Mouse (Mus musculus) mesoderm, embryonic 11.5 days (tissue): ENCODE data around the gene Cx3cr1.
"Not testable (repeated sequence)": the region's sequence is repeated elsewhere in the genome, so short reads cannot be mapped to it uniquely, and the experiment has no call there.

Experiments used
- DNase-seq: peaks from one replicate; pipeline ENCODE4 v3.0.0-alpha.2; 2012; ENCODE audit warnings: low read depth, low spot score

Cx3cr1 gene

GRCm38 (mm10) chr9:120027401-120028151 is 42.1 kb downstream of the Cx3cr1 start:
- DNase-seq: peak; percentile 77

DNA sequence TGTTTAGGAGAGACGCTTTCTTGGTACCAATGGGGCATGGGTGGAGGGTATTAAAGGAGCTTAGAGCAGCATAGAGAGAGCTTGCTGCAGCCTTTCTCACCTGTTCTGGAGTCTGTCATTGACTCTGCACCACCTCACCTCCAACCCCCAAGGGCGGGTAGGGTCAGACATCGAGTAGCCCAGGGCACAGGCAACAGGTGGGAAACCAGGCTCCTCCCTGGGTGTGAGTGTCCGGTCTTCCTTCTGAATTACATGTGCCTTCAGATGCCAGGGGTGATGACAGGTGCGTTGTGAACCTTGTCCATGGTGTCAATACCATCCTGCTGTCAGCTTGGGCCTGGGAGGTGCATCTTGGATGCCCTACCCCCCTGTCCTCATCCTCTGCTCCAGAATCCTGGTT is 45.1 kb downstream of the Cx3cr1 start:
- no peak for DNase-seq

DNA sequence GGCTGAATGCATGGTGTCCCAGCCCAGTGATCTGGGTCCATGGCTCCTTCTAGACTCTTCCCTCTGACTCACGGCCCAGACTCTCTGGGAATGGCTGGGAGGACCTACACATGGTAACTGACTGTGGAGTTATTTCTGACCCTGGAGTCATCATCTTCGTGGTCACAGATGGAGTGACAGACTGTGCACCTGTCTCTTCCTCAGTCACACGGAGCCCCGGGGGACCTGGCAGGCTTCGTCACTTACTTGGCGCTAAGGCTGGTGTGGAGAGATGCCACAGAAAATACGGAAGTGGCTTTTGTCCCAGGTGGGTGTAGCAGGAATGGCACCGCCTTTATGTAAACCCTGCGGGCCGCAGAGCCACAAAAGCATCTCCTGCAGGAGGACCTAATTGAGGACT is 45.5 kb downstream of the Cx3cr1 start:
- DNase-seq: no peak

GRCm38 (mm10) chr9:120023086-120023811 is 46.4 kb downstream of the Cx3cr1 start, which contains the start of gene Xirp1:
Gene Xirp1, minus strand, starts transcription at chr9:120023598.
- no peak for DNase-seq

- DNase-seq: no peak
Measured at GRCm38 (mm10) chr9:120021164-120021563, 48.5 kb downstream of the Cx3cr1 start.

- DNase-seq: peak; percentile 76
Measured at GRCm38 (mm10) chr9:120020285-120020890, 49.3 kb downstream of the Cx3cr1 start.

DNA sequence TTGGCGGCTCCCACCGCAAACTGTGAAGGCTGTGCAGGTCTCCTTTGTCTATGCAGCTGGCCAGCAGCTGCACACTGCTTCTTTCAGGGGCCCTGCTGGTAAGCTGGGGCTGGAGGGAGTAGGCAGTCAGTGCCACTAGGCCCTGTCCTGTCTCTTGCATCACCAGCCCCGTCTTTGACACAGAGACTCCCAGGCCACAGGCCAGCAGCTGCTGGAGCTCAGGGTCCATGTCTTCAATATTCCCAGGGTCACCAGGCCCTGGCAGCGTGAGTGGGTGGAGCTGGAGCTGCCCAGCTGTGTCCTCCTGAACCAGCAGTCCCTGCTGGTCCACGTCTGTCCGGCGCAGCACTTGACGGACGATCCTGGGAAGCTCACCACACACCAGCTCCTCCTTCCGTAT is 52.7 kb downstream of the Cx3cr1 start:
- no peak for DNase-seq

- DNase-seq: no peak
Measured at GRCm38 (mm10) chr9:120014828-120015227, 54.9 kb downstream of the Cx3cr1 start.

DNA sequence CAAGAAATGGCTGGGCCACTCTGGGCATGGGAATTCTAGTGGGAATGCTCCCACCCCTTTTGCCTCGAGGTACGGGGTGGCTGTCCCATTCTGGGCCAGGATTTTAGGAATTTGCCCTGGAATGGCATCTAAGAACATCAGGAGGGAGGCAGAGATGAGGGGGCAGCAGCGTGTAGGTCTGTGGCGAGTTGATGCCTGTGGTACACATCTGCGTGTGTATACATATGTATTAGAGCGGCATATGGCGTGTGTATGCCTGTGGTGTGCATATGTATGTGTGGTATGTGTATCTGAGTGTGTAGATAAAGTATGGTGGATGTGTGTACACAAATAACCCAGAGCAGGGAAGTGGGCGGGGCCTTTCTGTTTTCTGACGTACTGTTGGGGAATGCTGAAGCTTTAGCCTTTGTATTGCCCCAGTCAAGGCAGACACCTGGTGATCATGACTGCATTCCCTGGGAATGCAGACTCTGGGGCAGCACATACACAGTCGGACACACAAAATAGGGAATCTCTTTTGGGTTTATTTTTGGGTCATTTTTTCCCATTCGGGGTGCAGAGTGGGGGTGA is 56.3 kb downstream of the Cx3cr1 start:
- no peak for DNase-seq

DNA sequence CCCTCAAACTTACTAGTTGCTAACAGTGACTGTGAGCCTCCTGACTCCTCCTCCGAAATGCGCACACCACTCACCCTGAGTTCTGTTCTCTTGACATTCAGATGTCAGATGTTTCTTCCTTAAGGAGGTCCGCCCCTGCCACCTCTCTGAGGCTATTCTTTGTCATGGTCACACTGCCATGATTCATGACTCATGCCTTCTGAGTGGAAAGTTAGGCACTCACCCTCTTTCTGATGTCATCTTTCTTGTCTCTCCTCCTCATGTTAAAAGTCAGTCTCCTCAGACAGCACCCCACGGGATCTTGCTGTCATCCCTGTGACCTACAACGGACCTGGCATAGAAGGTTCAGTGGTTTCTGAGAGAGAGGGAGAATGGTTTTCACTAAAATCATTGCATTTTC is 56.9 kb downstream of the Cx3cr1 start:
- no peak for DNase-seq

GRCm38 (mm10) chr9:120012161-120012560 is 57.5 kb downstream of the Cx3cr1 start:
- DNase-seq: not testable (repeated sequence)

GRCm38 (mm10) chr9:120011533-120011932 is 58.1 kb downstream of the Cx3cr1 start:
- peak; percentile 78 for DNase-seq

- DNase-seq: peak; percentile 96
Measured at GRCm38 (mm10) chr9:120010781-120011511, 58.7 kb downstream of the Cx3cr1 start.

DNA sequence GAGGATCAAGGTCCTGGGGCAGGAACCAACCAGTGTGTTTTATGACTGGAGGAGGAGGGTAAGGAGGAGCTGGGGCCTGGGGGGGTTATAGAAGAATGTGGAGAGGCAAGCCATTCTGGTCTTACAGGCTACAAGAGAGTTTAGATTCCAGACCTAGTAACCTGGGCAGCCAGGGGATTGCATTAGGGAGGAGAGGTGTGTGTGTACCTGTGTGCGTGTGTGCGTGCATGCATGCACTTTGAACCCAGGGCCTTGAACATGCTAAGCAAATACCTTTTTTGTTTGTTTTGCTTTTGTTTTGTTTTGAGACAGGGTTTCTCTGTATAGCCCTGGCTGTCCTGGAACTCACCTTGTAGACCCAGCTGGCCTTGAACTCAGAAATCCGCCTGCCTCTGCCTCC is 59.8 kb downstream of the Cx3cr1 start:
- DNase-seq: no peak

- DNase-seq: no peak
Measured at GRCm38 (mm10) chr9:120009226-120009841, 60.3 kb downstream of the Cx3cr1 start.

- DNase-seq: no peak
Measured at GRCm38 (mm10) chr9:120007833-120008232, 61.8 kb downstream of the Cx3cr1 start.

DNA sequence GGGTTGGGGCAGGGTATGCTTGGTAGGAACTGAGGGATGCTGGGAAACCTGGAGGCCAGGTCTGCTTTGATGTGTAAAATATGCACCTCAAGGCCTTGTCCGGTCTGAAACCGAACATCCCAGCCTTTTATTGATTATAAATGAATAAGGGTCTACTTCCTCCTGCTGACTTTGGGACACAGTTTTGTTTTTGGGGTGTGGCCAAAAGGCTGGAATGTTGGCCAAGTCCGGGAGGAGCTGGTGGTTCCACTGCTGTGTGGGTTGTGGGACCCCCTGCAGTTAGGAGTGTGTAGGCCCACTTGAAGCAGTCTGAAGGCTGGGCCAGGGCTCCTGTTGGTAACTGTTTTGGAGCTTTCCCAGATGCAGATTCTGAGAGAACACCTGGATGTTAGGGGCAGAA is 63.7 kb downstream of the Cx3cr1 start:
- no peak for DNase-seq

GRCm38 (mm10) chr9:120002893-120003292 is 66.8 kb downstream of the Cx3cr1 start:
- no peak for DNase-seq

GRCm38 (mm10) chr9:120001945-120002725 is 67.5 kb downstream of the Cx3cr1 start:
- DNase-seq: peak; percentile 92

DNA sequence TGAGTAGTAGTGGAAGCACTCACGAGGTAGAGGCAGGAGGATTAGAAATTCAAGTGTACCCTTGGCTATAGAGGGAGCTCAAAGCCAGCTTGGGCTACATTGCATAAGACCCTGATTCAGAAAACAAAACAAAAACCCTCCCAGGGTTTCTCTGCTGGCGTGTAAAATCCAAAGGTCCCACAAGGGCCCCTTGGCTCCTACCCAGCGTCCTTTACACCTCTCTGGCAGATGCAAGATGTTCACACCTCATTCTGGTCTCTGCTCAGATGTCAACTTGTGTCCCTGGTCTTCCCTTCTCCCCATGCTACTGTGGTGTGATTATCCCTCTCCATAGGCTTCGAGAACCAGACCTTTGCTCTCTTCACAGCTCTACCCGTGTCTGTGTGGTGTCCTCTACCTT is 68.9 kb downstream of the Cx3cr1 start:
- no peak for DNase-seq
